Mouse (Mus musculus) stomach, postnatal 0 days (tissue): ENCODE measurements around the gene Tfeb.

Source experiments
- CTCF ChIP-seq: IDR thresholded peaks from 2 replicates; pipeline ENCODE4 v1.5.1; 2016; ENCODE audit warnings: antibody characterized with exemption, low read depth, mild to moderate bottlenecking, moderate library complexity
- EP300 ChIP-seq: optimal IDR thresholded peaks from 2 replicates; pipeline ENCODE3; 2016; ENCODE audit warnings: antibody characterized with exemption

- TF ChIP-seq CTCF (no peak), EP300 (no peak)
Measured at GRCm38 (mm10) chr17:47815446-47815845, 78.6 kb downstream of the Tfeb start.
